Mouse (Mus musculus) midbrain, embryonic 12.5 days (tissue): ENCODE measurements at regions not wholly inside any gene's neighbourhood (a gene's known extent, or its start where the extent isn't known, plus 50 kb on each side); places are given as distances from the start of the nearest gene placed in this dataset.

ENCODE experiments used
- ATAC-seq: fragments of 200-750 bp; cut with Nextera tagmentation; 2 replicates; pipeline ENCODE4 v1.8.0; 2017; ENCODE audit warnings: low read depth, moderate TSS enrichment, moderate library complexity; ENCODE audit not compliant: low FRiP score
- H3K27ac ChIP-seq: fragments of 300-500 bp; sonication (generic); replicated peaks from 2 replicates; pipeline ENCODE4 v1.5.1; 2016; ENCODE audit warnings: mild to moderate bottlenecking
- H3K27me3 ChIP-seq: fragments of 300-500 bp; sonication (generic); 2 replicates; pipeline ENCODE4 v1.6.1; 2016; ENCODE audit warnings: mild to moderate bottlenecking
- H3K36me3 ChIP-seq: fragments of 300-500 bp; sonication (generic); 2 replicates; pipeline ENCODE4 v1.6.1; 2016
- H3K4me1 ChIP-seq: fragments of 300-500 bp; sonication (generic); 2 replicates; pipeline ENCODE4 v1.6.1; 2016
- H3K4me2 ChIP-seq: fragments of 300-500 bp; sonication (generic); replicated peaks from 2 replicates; pipeline ENCODE4 v1.6.1; 2016; ENCODE audit warnings: mild to moderate bottlenecking, moderate library complexity
- H3K4me3 ChIP-seq: fragments of 300-500 bp; sonication (generic); 2 replicates; pipeline ENCODE4 v1.5.1; 2016; ENCODE audit warnings: mild to moderate bottlenecking
- H3K9ac ChIP-seq: fragments of 300-500 bp; sonication (generic); replicated peaks from 2 replicates; pipeline ENCODE4 v1.6.1; 2016; ENCODE audit warnings: mild to moderate bottlenecking, moderate library complexity
- H3K9me3 ChIP-seq: fragments of 300-500 bp; sonication (generic); 2 replicates; pipeline ENCODE4 v1.6.1; 2016; ENCODE audit warnings: mild to moderate bottlenecking
- WGBS: fragments of 180-500 bp; shearing (Covaris S2); methylation state at CpG from one replicate; pipeline ENCODE4 v1.1.7; 2016; 5-methylcytosine and 5-hydroxymethylcytosine counted together

DNA sequence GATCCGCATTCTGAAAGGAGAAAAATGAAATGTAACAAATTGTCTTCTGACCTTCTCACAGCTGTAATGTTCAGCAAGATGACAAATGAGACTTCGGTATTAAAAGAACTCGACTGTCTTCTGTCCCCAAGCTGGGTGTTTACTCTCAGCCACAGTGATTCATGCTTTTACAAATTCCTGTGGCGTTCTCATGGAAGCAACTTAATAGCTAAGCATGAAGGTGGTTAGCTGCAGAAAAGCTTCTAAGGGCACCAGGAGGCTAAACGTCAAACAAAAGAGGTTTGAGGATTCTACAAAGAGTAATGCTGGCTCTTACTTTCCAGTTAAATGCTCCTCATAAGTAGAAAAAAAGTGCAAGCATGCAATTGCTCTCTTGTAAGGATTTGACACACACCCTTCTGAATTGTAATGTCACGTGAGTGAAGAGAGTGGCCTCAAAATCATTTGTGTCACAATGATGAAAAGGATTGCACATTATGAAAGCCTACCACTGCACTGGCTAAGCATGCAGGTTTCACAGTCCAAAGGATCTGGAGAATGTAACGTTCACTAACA, 543.8 kb upstream of the Negr1 start:
- Histone ChIP-seq H3K9me3 (no peaks in the 10 kb centered on the region), H3K9ac (no peak overlapping the region), H3K27me3 (0 out of 2 replicates have a peak, but pooled peaks cover 7% of the 10 kb centered on the region), H3K4me3 (no peak overlapping the region), H3K27ac (no peak overlapping the region), H3K4me2 (no peak overlapping the region), H3K4me1 (peaks cover 5% of the 10 kb centered on the region; the same call in 1 of the 2 replicates), H3K36me3 (no peaks in the 10 kb centered on the region)
- ATAC-seq, result no peak
- 47% methylated on average over 7 of the region's 7 CpGs for WGBS

DNA sequence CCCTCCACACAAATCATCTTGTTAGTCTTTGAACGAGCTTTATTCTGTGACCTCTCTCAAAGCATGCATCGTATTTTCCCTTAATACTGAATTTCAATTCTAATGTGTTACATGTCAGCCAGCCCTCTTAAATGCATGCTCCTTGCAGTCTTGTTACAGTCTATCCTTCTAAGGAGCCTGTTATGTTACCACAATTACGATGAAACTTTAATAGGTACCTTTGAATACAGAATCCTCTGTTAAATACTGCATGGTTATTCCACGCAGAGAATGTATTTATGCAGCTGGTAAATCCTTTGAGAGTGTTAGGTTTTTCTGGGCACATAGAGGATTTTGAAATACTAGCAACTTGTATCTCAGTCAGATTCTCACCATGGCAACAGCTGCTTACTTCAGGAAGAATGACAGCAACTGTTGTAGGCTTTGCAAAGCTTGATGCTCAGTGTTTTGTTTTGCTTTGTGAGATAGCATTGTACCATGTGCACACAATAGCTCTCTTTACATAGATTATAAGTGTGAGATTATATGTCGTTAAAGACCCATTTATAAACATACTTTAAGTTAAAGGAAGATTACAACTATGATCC, 532.9 kb upstream of the Negr1 start:
- no peak overlapping the region for H3K4me2 ChIP-seq
- WGBS, result 31% methylated on average over 5 of the region's 5 CpGs
- no peak overlapping the region for H3K27ac ChIP-seq
- peak; percentile 88 for ATAC-seq
- no peak overlapping the region for H3K4me3 ChIP-seq
- H3K9ac ChIP-seq, result no peak overlapping the region
- peaks cover 5% of the 10 kb centered on the region for H3K4me1 ChIP-seq
- no peaks in the 10 kb centered on the region for H3K9me3 ChIP-seq
- no peaks in the 10 kb centered on the region for H3K36me3 ChIP-seq
- H3K27me3 ChIP-seq, result peaks cover 36% of the 10 kb centered on the region

DNA sequence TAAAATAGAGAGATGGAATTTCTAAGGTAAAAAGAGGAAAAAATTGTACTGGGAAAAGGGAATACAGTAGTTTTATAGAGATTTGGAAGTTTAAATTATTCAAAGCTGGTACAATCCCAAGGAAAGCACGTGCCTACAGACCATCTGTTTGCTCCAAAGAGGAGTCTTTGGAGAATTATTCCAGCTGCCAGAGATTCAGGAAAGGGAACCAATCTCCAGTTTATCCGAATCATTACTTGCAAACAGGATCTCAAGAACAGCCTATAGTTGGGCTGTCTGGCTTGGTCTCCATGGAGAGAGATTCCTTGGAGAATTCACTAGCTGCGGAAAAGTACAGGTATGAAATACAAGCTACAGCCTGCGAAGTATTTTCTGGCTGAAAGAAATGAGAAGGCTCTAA, 491.3 kb upstream of the Negr1 start:
- Histone ChIP-seq H3K4me1 (no peaks in the 10 kb centered on the region), H3K9me3 (no peaks in the 10 kb centered on the region), H3K27ac (no peak overlapping the region), H3K4me2 (no peak overlapping the region), H3K9ac (no peak overlapping the region), H3K4me3 (no peak overlapping the region), H3K36me3 (no peaks in the 10 kb centered on the region), H3K27me3 (no peaks in the 10 kb centered on the region)
- ATAC-seq, result no peak
- 77% methylated on average over 4 of the region's 4 CpGs for WGBS

DNA sequence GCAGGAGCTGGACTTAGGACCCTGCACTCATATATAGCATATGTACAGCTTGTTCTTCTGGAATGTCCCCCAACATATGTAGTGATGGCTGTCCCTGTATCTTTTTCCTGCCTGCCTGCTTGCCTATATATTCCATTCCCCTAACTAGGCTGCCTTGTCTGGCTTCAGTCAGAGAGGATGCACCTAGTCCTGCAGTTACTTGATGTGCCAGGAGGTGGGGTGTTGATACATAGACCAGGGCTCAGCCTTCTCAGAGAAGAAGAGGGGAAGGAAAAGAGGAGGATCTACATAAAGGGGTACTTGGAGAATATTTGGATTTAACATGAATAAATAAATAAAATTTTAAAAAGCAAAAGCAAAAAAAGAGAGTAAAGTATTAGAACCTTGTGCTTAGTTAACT, 479.3 kb upstream of the Negr1 start:
- Histone ChIP-seq H3K9me3 (no peaks in the 10 kb centered on the region), H3K9ac (no peak overlapping the region), H3K27ac (no peak overlapping the region), H3K27me3 (no peaks in the 10 kb centered on the region), H3K4me3 (no peak overlapping the region), H3K4me2 (no peak overlapping the region), H3K36me3 (no peaks in the 10 kb centered on the region), H3K4me1 (no peaks in the 10 kb centered on the region)
- no peak for ATAC-seq

DNA sequence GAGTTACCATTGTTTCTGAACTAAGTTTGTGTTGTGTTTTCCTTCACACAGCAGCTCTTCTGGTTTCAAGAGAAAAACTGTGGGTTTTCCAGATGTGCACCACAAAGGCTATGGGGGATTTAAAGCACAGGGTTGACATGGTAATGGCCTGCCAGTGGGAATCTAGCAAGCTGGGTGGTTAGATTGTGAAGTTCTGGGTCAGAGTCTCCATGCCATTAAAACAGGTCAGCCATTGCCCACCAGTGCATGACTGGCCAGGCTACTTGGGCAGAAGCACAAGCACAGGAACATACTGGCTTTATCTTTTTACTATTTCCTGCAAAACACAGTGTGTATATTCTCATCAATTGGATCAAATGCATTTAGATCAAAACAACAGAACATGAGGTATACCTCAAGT, 467.9 kb upstream of the Negr1 start:
- no peak for ATAC-seq
- Histone ChIP-seq H3K4me2 (no peak overlapping the region), H3K9me3 (no peaks in the 10 kb centered on the region), H3K4me1 (no peaks in the 10 kb centered on the region), H3K4me3 (no peak overlapping the region), H3K9ac (no peak overlapping the region), H3K27ac (no peak overlapping the region), H3K27me3 (no peaks in the 10 kb centered on the region), H3K36me3 (no peaks in the 10 kb centered on the region)

DNA sequence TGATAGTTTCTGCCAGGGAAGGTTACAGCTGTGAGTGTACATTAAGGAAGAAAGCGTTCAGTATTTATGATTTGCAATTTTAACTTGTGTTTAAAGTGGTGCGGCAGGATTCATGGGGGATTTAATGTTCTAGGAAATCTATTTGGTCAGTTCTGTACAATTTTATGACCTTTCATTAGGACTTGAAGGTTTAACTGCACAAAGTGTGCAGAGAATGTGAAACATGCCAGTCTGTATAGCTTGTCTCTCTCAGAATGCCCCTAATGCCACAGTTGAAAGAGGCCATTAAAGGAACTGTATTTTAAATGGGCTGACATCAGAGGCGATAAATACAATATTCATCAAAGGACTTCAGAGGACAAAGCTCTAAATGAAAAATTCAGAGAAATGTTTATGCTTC, 466.6 kb upstream of the Negr1 start:
- no peaks in the 10 kb centered on the region for H3K27me3 ChIP-seq
- 91% methylated on average over 3 of the region's 3 CpGs for WGBS
- no peak overlapping the region for H3K4me2 ChIP-seq
- no peak overlapping the region for H3K9ac ChIP-seq
- no peaks in the 10 kb centered on the region for H3K9me3 ChIP-seq
- no peaks in the 10 kb centered on the region for H3K36me3 ChIP-seq
- H3K27ac ChIP-seq, result no peak overlapping the region
- H3K4me3 ChIP-seq, result no peak overlapping the region
- H3K4me1 ChIP-seq, result no peaks in the 10 kb centered on the region
- ATAC-seq, result no peak

DNA sequence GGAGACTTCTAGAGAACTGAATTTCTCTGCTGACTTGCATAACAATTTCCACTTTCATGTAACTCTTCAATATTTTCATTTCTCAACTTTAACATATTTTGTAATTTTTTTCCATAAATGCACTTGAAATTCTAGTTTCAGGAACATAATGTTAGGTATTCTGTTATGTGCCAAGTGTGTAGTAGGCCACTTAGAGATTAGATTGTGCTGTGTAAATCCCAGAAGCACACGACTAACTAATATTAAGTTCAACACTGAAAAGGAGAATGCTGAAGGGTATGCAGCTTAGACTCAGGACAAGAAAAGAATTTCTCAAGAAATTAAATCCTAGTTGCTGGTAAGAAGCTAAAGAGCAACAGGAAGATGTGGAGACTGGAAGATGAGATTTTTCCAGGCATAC, 455.8 kb upstream of the Negr1 start:
- H3K9me3 ChIP-seq, result no peaks in the 10 kb centered on the region
- ATAC-seq, result no peak
- no peak overlapping the region for H3K4me2 ChIP-seq
- H3K36me3 ChIP-seq, result no peaks in the 10 kb centered on the region
- H3K27ac ChIP-seq, result no peak overlapping the region
- no peak overlapping the region for H3K4me3 ChIP-seq
- WGBS, result 78% methylated on average over 1 of the region's 1 CpGs
- no peaks in the 10 kb centered on the region for H3K4me1 ChIP-seq
- H3K9ac ChIP-seq, result no peak overlapping the region
- no peaks in the 10 kb centered on the region for H3K27me3 ChIP-seq

DNA sequence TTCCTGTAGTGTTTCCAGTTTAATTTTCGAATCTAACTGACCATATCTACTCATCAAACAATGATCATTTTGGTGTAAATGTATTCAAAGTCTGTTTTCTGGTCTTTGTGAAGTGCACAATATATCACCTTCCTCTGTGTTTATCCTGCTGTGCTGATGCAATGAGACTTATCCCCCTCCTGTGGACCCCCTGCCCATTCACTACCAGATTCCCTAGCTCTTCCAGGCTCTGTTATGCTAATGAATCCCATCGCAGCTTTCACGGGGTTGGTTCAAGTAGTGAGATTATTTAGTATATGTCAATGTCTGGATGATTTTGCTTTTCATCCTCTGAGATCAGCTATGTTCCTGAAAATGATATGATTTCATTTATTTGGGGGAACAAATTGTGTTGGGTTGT, 441.3 kb upstream of the Negr1 start:
- 25% methylated on average over 3 of the region's 3 CpGs for WGBS
- no peaks in the 10 kb centered on the region for H3K36me3 ChIP-seq
- H3K27ac ChIP-seq, result no peak overlapping the region
- ATAC-seq, result peak; percentile 60
- no peaks in the 10 kb centered on the region for H3K27me3 ChIP-seq
- no peaks in the 10 kb centered on the region for H3K4me1 ChIP-seq
- H3K4me2 ChIP-seq, result no peak overlapping the region
- H3K9ac ChIP-seq, result no peak overlapping the region
- no peak overlapping the region for H3K4me3 ChIP-seq
- no peaks in the 10 kb centered on the region for H3K9me3 ChIP-seq

DNA sequence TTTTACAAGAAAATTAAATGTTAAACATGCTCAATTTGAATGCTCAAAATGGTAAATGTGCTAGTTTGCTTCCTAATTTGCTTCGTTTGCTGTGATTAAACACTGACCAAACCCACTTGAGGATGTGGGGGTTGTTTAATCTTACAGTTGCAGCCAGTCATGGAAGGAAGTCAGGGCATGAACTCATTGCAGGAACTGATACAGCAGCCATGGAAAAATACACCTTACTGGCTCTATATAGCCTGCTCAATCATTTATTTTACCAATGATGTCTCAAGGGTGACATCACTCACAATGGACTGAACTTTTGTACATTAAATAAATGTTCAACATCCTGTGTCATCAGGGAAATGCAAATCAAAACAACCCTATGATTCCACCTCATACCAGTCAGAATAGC, 430.0 kb upstream of the Negr1 start:
- no peak overlapping the region for H3K9ac ChIP-seq
- H3K27me3 ChIP-seq, result no peaks in the 10 kb centered on the region
- H3K27ac ChIP-seq, result no peak overlapping the region
- H3K36me3 ChIP-seq, result no peaks in the 10 kb centered on the region
- no peaks in the 10 kb centered on the region for H3K4me1 ChIP-seq
- H3K4me3 ChIP-seq, result no peak overlapping the region
- H3K9me3 ChIP-seq, result no peaks in the 10 kb centered on the region
- H3K4me2 ChIP-seq, result no peak overlapping the region
- 67% methylated on average over 1 of the region's 1 CpGs for WGBS
- ATAC-seq, result no peak

DNA sequence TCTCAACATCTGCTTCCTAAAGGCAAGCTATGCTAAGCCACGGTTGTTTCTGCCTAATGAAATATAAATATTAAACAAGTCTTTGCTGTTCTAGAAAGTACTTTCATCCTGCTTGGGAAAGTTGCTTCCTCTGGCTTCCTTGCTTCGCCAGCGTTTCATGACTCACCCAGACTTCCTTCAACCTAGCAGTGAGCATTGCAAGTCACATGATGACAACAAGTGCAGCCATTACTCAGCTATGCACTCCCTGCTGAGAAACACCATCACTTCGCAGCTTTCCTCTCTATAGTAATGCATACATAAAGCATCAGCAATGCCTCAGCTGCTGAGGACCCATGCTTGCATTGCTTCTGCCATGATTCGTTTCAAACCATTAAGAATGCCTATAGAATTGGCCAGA, 420.2 kb upstream of the Negr1 start:
- no peaks in the 10 kb centered on the region for H3K4me1 ChIP-seq
- H3K4me3 ChIP-seq, result no peak overlapping the region
- ATAC-seq, result no peak
- H3K27me3 ChIP-seq, result no peaks in the 10 kb centered on the region
- WGBS, result 72% methylated on average over 5 of the region's 5 CpGs
- no peaks in the 10 kb centered on the region for H3K9me3 ChIP-seq
- no peaks in the 10 kb centered on the region for H3K36me3 ChIP-seq
- no peak overlapping the region for H3K4me2 ChIP-seq
- H3K27ac ChIP-seq, result no peak overlapping the region
- H3K9ac ChIP-seq, result no peak overlapping the region

DNA sequence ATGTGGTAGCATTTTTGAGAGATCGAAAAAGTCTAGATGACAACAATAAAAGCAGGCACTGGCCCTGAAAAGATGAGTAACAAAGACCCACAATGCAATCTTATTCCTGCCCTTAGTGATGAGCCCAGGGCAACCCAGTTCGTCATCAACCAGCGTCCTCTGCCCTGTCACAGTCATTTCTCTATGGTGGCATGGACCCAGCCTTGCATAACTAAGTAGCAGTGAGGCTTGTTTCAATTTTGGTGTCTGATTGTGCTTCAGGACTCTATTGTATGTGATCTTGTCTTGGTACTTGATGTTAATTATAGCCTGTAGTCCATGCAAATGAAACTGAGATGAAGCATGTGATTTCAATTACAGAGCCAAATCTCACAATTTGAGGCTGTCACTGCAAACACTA, 412.3 kb upstream of the Negr1 start:
- Histone ChIP-seq H3K27ac (no peak overlapping the region), H3K36me3 (no peaks in the 10 kb centered on the region), H3K4me2 (no peak overlapping the region), H3K9me3 (no peaks in the 10 kb centered on the region), H3K27me3 (no peaks in the 10 kb centered on the region), H3K4me1 (no peaks in the 10 kb centered on the region), H3K9ac (no peak overlapping the region), H3K4me3 (no peak overlapping the region)
- peak; percentile 34; the same call in 1 of the 2 replicates for ATAC-seq
- 77% methylated on average over 3 of the region's 3 CpGs for WGBS

DNA sequence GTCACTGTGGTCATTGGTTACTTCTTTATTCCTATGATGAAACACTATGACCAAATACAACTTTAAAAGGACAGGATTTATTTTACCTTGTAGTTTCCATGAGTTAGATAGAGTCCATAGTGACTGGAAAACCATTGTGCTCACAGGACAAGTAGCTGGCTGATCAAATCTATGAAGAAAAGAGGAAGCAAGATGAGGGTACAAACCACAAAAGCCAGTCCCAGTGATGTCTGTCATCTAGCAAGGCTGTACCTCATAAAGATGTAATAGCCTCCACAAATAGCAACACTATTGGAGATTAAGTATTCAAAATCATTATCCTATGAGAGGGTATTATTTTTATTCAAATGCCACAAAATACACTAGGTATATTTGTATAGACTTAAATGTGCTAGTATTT, 391.5 kb upstream of the Negr1 start:
- Histone ChIP-seq H3K4me3 (no peak overlapping the region), H3K9me3 (no peaks in the 10 kb centered on the region), H3K27ac (no peak overlapping the region), H3K27me3 (no peaks in the 10 kb centered on the region), H3K4me2 (no peak overlapping the region), H3K36me3 (no peaks in the 10 kb centered on the region), H3K9ac (no peak overlapping the region), H3K4me1 (no peaks in the 10 kb centered on the region)
- ATAC-seq, result no peak

DNA sequence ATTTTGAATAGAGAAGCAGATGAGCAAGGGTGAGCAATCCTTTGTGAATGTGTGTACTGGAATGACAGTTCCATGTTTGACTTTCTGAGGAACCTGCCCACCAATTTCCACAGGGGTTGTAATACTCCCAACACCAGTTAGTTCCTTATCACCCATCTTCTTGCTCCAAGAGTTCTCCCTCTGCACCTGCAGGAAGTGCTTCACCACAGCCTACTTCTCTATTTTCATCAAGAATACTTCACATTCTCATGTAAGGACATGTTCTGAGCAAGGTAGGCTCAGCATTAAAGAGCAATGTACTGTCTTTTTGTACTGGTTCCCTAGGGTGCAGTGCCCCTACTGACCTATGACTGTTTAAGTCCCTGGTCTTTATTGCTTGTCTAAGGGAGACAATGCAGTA, 362.9 kb upstream of the Negr1 start:
- Histone ChIP-seq H3K27me3 (no peaks in the 10 kb centered on the region), H3K4me1 (no peaks in the 10 kb centered on the region), H3K4me3 (no peak overlapping the region), H3K36me3 (no peaks in the 10 kb centered on the region), H3K27ac (no peak overlapping the region), H3K9ac (no peak overlapping the region), H3K4me2 (no peak overlapping the region), H3K9me3 (no peaks in the 10 kb centered on the region)
- no peak for ATAC-seq
